Mouse (Mus musculus) midbrain, embryonic 16.5 days (tissue): ENCODE data around the gene Ttc21a. TPM values are rescaled to one million over a fixed set of nuclear protein-coding genes. Genes with fewer than 3 reads are reported as not detected.

Source experiments
- ATAC-seq: fragments of 200-750 bp; cut with Nextera tagmentation; 2 replicates; pipeline ENCODE4 v1.8.0; 2017; ENCODE audit warnings: moderate TSS enrichment
- H3K27ac ChIP-seq: fragments of 300-500 bp; sonication (generic); 2 replicates; pipeline ENCODE4 v1.5.1; 2014; ENCODE audit warnings: mild to moderate bottlenecking, low read length, mixed read lengths
- H3K27me3 ChIP-seq: fragments of 300-500 bp; sonication (generic); 2 replicates; pipeline ENCODE4 v1.6.1; 2014; ENCODE audit warnings: low read depth, low read length, mixed read lengths; ENCODE audit not compliant: control insufficient read depth, insufficient read depth
- H3K36me3 ChIP-seq: fragments of 300-500 bp; sonication (generic); 2 replicates; pipeline ENCODE4 v1.6.1; 2014; ENCODE audit warnings: mild to moderate bottlenecking, low read length, moderate library complexity, mixed read lengths; ENCODE audit not compliant: control insufficient read depth, insufficient read depth
- H3K4me1 ChIP-seq: fragments of 300-500 bp; sonication (generic); 2 replicates; pipeline ENCODE4 v1.6.1; 2014; ENCODE audit warnings: mild to moderate bottlenecking, low read length, mixed read lengths; ENCODE audit not compliant: control insufficient read depth, insufficient read depth
- H3K4me2 ChIP-seq: fragments of 300-500 bp; sonication (generic); 2 replicates; pipeline ENCODE4 v1.6.1; 2014; ENCODE audit warnings: mild to moderate bottlenecking, low read length, mixed read lengths
- H3K4me3 ChIP-seq: fragments of 300-500 bp; sonication (generic); 2 replicates; pipeline ENCODE4 v1.5.1; 2014; ENCODE audit warnings: low read depth, mild to moderate bottlenecking, low read length, moderate library complexity, mixed read lengths
- H3K9ac ChIP-seq: fragments of 300-500 bp; sonication (generic); 2 replicates; pipeline ENCODE4 v1.6.1; 2014; ENCODE audit warnings: low read depth, low read length, mixed read lengths
- H3K9me3 ChIP-seq: fragments of 300-500 bp; sonication (generic); replicated peaks from 2 replicates; pipeline ENCODE4 v1.6.1; 2014; ENCODE audit warnings: mild to moderate bottlenecking, low read length, mixed read lengths; ENCODE audit not compliant: control insufficient read depth, poor library complexity, severe bottlenecking
- WGBS: fragments of 180-500 bp; shearing (Covaris S2); extraction: QIAGEN DNeasy Blood & Tissue Kit; methylation state at CpG from one replicate; pipeline ENCODE4 v1.1.7; 2014; 5-methylcytosine and 5-hydroxymethylcytosine counted together
- polyA plus RNA-seq: library from polyadenylated mRNA; unstranded; fragments of >200 nt; fragmentation: Nextera tagmentation; extraction: Ambion mirVana; gene quantifications from 2 replicates; pipeline ENCODE4 v1.2.1, GENCODE M21; 2015

Gene Ttc21a
- polyA plus RNA-seq, 1 experiment from 2014 or later, result 1.0 TPM

- H3K27me3 ChIP-seq, result peaks cover 14% of the 10 kb centered on the region
- H3K36me3 ChIP-seq, result no peaks in the 10 kb centered on the region
- H3K4me3 ChIP-seq, result peak overlapping the region; percentile 64; the same call in 1 of the 2 replicates
- peaks cover 25% of the 10 kb centered on the region for H3K4me1 ChIP-seq
- 7% methylated on average over 11 of the region's 11 CpGs for WGBS
- H3K27ac ChIP-seq, result no peak overlapping the region
- H3K9me3 ChIP-seq, result no peaks in the 10 kb centered on the region
- ATAC-seq, result peak; percentile 50; the same call in 1 of the 2 replicates
- peak overlapping the region; percentile 87 for H3K4me2 ChIP-seq
- H3K9ac ChIP-seq, result no peak overlapping the region
Observed at GRCm38 (mm10) chr9:119982241-119982811, 44.9 kb downstream of the Ttc21a start.

- 0% methylated on average over 46 of the region's 48 CpGs for WGBS
- peak overlapping the region; percentile 64 for H3K4me3 ChIP-seq
- H3K9me3 ChIP-seq, result no peaks in the 10 kb centered on the region
- H3K4me1 ChIP-seq, result peaks cover 25% of the 10 kb centered on the region
- H3K9ac ChIP-seq, result peak overlapping the region; percentile 64
- 0 out of 2 replicates have a peak, but pooled peaks have one; percentile 5 for ATAC-seq
- H3K36me3 ChIP-seq, result no peaks in the 10 kb centered on the region
- H3K4me2 ChIP-seq, result peak overlapping the region; percentile 87
- H3K27ac ChIP-seq, result no peak overlapping the region
- peaks cover 14% of the 10 kb centered on the region for H3K27me3 ChIP-seq
Observed at GRCm38 (mm10) chr9:119982956-119983551, 45.6 kb downstream of the Ttc21a start.

- Histone ChIP-seq H3K4me1 (peaks cover 25% of the 10 kb centered on the region), H3K4me2 (peak overlapping the region; percentile 87), H3K27ac (no peak overlapping the region), H3K9me3 (no peaks in the 10 kb centered on the region), H3K36me3 (no peaks in the 10 kb centered on the region), H3K9ac (peak overlapping the region; percentile 64), H3K27me3 (peaks cover 14% of the 10 kb centered on the region), H3K4me3 (peak overlapping the region; percentile 64)
- ATAC-seq, result peak; percentile 74
- under 1% methylated on average over 68 of the region's 79 CpGs for WGBS
Observed at GRCm38 (mm10) chr9:119983585-119984535, 46.5 kb downstream of the Ttc21a start.

GRCm38 (mm10) chr9:119984536-119985011 is 47.2 kb downstream of the Ttc21a start, which contains the start of gene Csrnp1:
TSS of gene Csrnp1 (minus strand) at chr9:119984658.
- 7% methylated on average over 14 of the region's 14 CpGs for WGBS
- H3K9ac ChIP-seq, result peak within 1 kb of the TSS; percentile 64
- peaks cover 25% of the 10 kb centered on the region for H3K4me1 ChIP-seq
- no peak within 1 kb of the TSS for H3K27ac ChIP-seq
- H3K36me3 ChIP-seq, result no peaks in the 10 kb centered on the region
- H3K9me3 ChIP-seq, result no peaks in the 10 kb centered on the region
- H3K27me3 ChIP-seq, result peaks cover 14% of the 10 kb centered on the region
- peak within 1 kb of the TSS; percentile 87 for H3K4me2 ChIP-seq
- peak within 1 kb of the TSS; percentile 64 for H3K4me3 ChIP-seq
- ATAC-seq, result no peak

GRCm38 (mm10) chr9:119985881-119986574 is 48.6 kb downstream of the Ttc21a start:
- ATAC-seq, result no peak
- Histone ChIP-seq H3K36me3 (no peaks in the 10 kb centered on the region), H3K4me2 (no peak overlapping the region), H3K4me3 (no peak overlapping the region), H3K4me1 (peaks cover 21% of the 10 kb centered on the region), H3K27me3 (peaks cover 14% of the 10 kb centered on the region), H3K27ac (no peak overlapping the region), H3K9ac (no peak overlapping the region), H3K9me3 (no peaks in the 10 kb centered on the region)
- 80% methylated on average over 10 of the region's 10 CpGs for WGBS

- Histone ChIP-seq H3K27me3 (peaks cover 10% of the 10 kb centered on the region), H3K4me3 (no peak overlapping the region), H3K36me3 (no peaks in the 10 kb centered on the region), H3K9me3 (no peaks in the 10 kb centered on the region), H3K9ac (no peak overlapping the region), H3K27ac (no peak overlapping the region), H3K4me1 (peaks cover under 1% of the 10 kb centered on the region; the same call in 1 of the 2 replicates), H3K4me2 (no peak overlapping the region)
- 61% methylated on average over 7 of the region's 7 CpGs for WGBS
- no peak for ATAC-seq
Observed at GRCm38 (mm10) chr9:119988304-119988703, 50.9 kb downstream of the Ttc21a start.

GRCm38 (mm10) chr9:119991310-119991709 is 53.9 kb downstream of the Ttc21a start:
- Histone ChIP-seq H3K4me1 (no peaks in the 10 kb centered on the region), H3K9me3 (no peaks in the 10 kb centered on the region), H3K4me2 (no peak overlapping the region), H3K9ac (no peak overlapping the region), H3K4me3 (no peak overlapping the region), H3K27ac (no peak overlapping the region), H3K27me3 (no peaks in the 10 kb centered on the region), H3K36me3 (no peaks in the 10 kb centered on the region)
- no peak for ATAC-seq
- WGBS, result 14% methylated on average over 5 of the region's 5 CpGs

- H3K36me3 ChIP-seq, result no peaks in the 10 kb centered on the region
- H3K4me2 ChIP-seq, result no peak overlapping the region
- no peak overlapping the region for H3K4me3 ChIP-seq
- H3K27me3 ChIP-seq, result no peaks in the 10 kb centered on the region
- no peak overlapping the region for H3K9ac ChIP-seq
- ATAC-seq, result no peak
- H3K27ac ChIP-seq, result no peak overlapping the region
- no peaks in the 10 kb centered on the region for H3K9me3 ChIP-seq
- H3K4me1 ChIP-seq, result no peaks in the 10 kb centered on the region
- 75% methylated on average over 10 of the region's 10 CpGs for WGBS
Observed at GRCm38 (mm10) chr9:119993092-119993844, 55.9 kb downstream of the Ttc21a start.
